8 mouse cellular contexts compared by ENCODE assay signal in genomic region chr4:63084473-63084889, GRCm38 (mm10).
DNase-seq lines count a peak whose midpoint lies in the region; ATAC-seq lines count a peak whose summit lies in the region.

No protein-coding gene starts in this region.

- no peak overlapping the region for H3K27ac ChIP-seq in midbrain, embryonic 14.5 days (replicated peaks; ENCODE audit: low read depth, low read length)
- H3K27ac ChIP-seq in midbrain, embryonic 15.5 days, result no peak overlapping the region

- DNase-seq in midbrain, embryonic 14.5 days, result peak; percentile 35
- DNase-seq in cerebellum, adult 9-11 months, result peak; percentile 20
- DNase-seq in heart, postnatal 25 days (ENCODE audit: low spot score), result peak; percentile 42
- DNase-seq in left cerebral cortex, postnatal 25 days (ENCODE audit: low spot score in 2 of 2), result peak; percentile 29 to 70
- DNase-seq in right cerebral cortex, postnatal 10 days (ENCODE audit: low spot score in 2 of 2), result peak; percentile 85 to 88
- no peak for DNase-seq in spleen, postnatal 4 days (ENCODE audit: low spot score in 2 of 2)
- no peak for DNase-seq in urinary bladder, postnatal 10 days (ENCODE audit: low spot score)

- intact Hi-C loops in heart, postnatal 25 days (cut with DNase I), result no loop called here
- intact Hi-C loops in left cerebral cortex, postnatal 25 days (cut with DNase I), result no loop called here

- no peak for ATAC-seq in midbrain, embryonic 14.5 days (ENCODE audit: low FRiP score, low TSS enrichment)
- no peak for ATAC-seq in midbrain, embryonic 15.5 days (replicated peaks)

- peaks cover 60% of the 10 kb centered on the region for H3K36me3 ChIP-seq in midbrain, embryonic 14.5 days (ENCODE audit: control insufficient read depth, insufficient read depth, low read length)
- peaks cover 19% of the 10 kb centered on the region; the same call in 1 of the 2 replicates for H3K36me3 ChIP-seq in midbrain, embryonic 15.5 days (replicated peaks)

- H3K27me3 ChIP-seq in midbrain, embryonic 14.5 days (ENCODE audit: control insufficient read depth, insufficient read depth, low read length), result no peaks in the 10 kb centered on the region
- no peaks in the 10 kb centered on the region for H3K27me3 ChIP-seq in midbrain, embryonic 15.5 days (replicated peaks)

- H3K4me1 ChIP-seq in midbrain, embryonic 14.5 days (ENCODE audit: control insufficient read depth, insufficient read depth, low read length), result no peaks in the 10 kb centered on the region
- no peaks in the 10 kb centered on the region for H3K4me1 ChIP-seq in midbrain, embryonic 15.5 days

- 83% methylated on average over 8 of the region's 8 CpGs for WGBS in midbrain, embryonic 14.5 days
- WGBS in midbrain, embryonic 15.5 days, result 85% methylated on average over 8 of the region's 8 CpGs

- H3K4me3 ChIP-seq in midbrain, embryonic 14.5 days (replicated peaks; ENCODE audit: low read depth, low read length), result no peak overlapping the region
- H3K4me3 ChIP-seq in midbrain, embryonic 15.5 days, result no peak overlapping the region

- no peak overlapping the region for H3K9ac ChIP-seq in midbrain, embryonic 14.5 days (replicated peaks; ENCODE audit: low read length)
- no peak overlapping the region for H3K9ac ChIP-seq in midbrain, embryonic 15.5 days

- H3K9me3 ChIP-seq in midbrain, embryonic 14.5 days (ENCODE audit: control insufficient read depth, low read length), result no peaks in the 10 kb centered on the region
- H3K9me3 ChIP-seq in midbrain, embryonic 15.5 days, result no peaks in the 10 kb centered on the region

- H3K4me2 ChIP-seq in midbrain, embryonic 14.5 days (ENCODE audit: low read length), result no peak overlapping the region
- no peak overlapping the region for H3K4me2 ChIP-seq in midbrain, embryonic 15.5 days

Comparison
In these comparisons a context has a peak if more than half of its experiments do, and no peak if none do; other contexts are left out.
1. DNase-seq: peak in midbrain, embryonic 14.5 days (single experiment), cerebellum, adult 9-11 months (single experiment), heart, postnatal 25 days (single experiment), left cerebral cortex, postnatal 25 days (2 of 2) and right cerebral cortex, postnatal 10 days (2 of 2); none in spleen, postnatal 4 days (0 of 2) and urinary bladder, postnatal 10 days (single experiment).